Mouse (Mus musculus) gastrocnemius, postnatal 14 days (tissue): ENCODE results near the gene Mug1. TPM values are rescaled to one million over a fixed set of nuclear protein-coding genes. Genes with fewer than 3 reads are reported as not detected.
"Not testable (repeated sequence)": the region's sequence is repeated elsewhere in the genome, so short reads cannot be mapped to it uniquely, and the experiment has no call there.

Experiments used
- DNase-seq: peaks from one replicate; pipeline ENCODE4 v3.0.0; 2021; ENCODE audit warnings: mixed read lengths
- intact Hi-C: fragments of 180-260 bp; cut with DNase I; formaldehyde crosslinking; loops from one replicate; pipeline ENCODE4 v1.15.1; 2025; ENCODE audit warnings: low total_unique reads
- long read RNA-seq, 2 experiments: library from polyadenylated mRNA; stranded (forward); transcript quantifications; one replicate each; pipeline ENCODE4 v2.0.0; 2021
- total RNA-seq, 2 experiments: library from RNA; stranded (reverse); gene quantifications; 2 replicates each; pipeline ENCODE4 v1.2.3; 2021

Gene Mug1
- not detected for total RNA-seq
- long read RNA-seq, experiment 1: 0 reads
- long read RNA-seq, experiment 2: 0 reads

GRCm38 (mm10) chr6:121838271-121838670, at the start of gene Mug1:
TSS of gene Mug1 (plus strand) at chr6:121838541.
- DNase-seq, intact Hi-C loops: not testable (repeated sequence)

- no peak for DNase-seq
- intact Hi-C loops: no loop called here
Measured at GRCm38 (mm10) chr6:121828034-121828433, 10.3 kb upstream of the Mug1 start.

GRCm38 (mm10) chr6:121836361-121836760, 2.0 kb upstream of the Mug1 start:
- no peak for DNase-seq
- intact Hi-C loops: no loop called here

GRCm38 (mm10) chr6:121848378-121848777, 10.0 kb downstream of the Mug1 start:
- intact Hi-C loops: no loop called here
- no peak for DNase-seq

Other genes with a start within 250 kb of the Mug1 start
- gene A2m, start 203.2 kb upstream of the Mug1 start, total RNA-seq: under 1 TPM in 1 of 2 experiments, not detected in 1; 0.08 TPM
- gene Gm7298, start 105.6 kb upstream of the Mug1 start, total RNA-seq: not detected
- not detected for gene Mug2, start 168.2 kb downstream of the Mug1 start, total RNA-seq